Mouse (Mus musculus): Measurements from ENCODE around the gene Rps23.
"Not testable (repeated sequence)": the region's sequence is repeated elsewhere in the genome, so short reads cannot be mapped to it uniquely, and the experiment has no call there.

The Rps23 gene

GRCm38 (mm10) chr13:90922751-90923612 is at the start of gene Rps23:
Rps23 (plus strand) TSS chr13:90922958.
- DNase-seq (ENCODE audit: low read depth, low spot score): peak; percentile 95

DNA sequence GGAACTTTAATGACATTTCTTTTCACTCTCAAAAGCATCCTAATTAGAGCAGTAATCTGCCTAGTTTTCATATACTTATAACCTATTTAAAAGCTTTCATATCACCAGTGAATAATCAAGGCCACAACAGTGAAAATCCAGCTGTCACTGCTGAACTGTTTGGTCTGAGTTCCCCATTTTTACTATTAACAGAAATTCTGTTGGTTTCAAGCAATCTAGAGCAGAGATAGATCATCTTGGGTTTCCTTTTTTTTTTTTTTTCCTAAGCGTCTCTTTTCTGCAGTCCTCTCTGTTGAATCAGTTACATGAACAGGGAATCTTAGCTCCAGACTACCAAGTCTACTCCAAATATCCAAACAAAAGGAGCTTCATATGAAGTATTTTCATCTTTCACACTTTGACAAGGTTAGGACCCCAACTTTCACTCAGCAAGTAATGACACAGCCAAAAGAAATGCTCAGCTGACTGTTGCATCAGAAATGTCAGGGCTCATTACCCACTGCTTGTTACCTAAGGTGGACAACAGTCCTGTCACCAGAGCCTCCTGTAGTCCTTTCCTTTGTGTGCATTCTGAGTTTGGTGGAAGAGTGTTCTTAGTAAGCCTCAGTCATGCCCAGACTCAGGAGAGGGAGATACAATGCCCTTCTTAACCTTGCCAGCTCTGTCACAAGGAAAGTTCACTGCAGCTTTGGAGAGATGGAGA is 40.9 kb upstream of the Rps23 start:
- no peak for DNase-seq (ENCODE audit: low read depth, low spot score)

GRCm38 (mm10) chr13:90885856-90886532 is 36.8 kb upstream of the Rps23 start:
- no peak for DNase-seq (ENCODE audit: low read depth, low spot score)

GRCm38 (mm10) chr13:90886568-90886983 is 36.2 kb upstream of the Rps23 start:
- peak; percentile 78 for DNase-seq (ENCODE audit: low read depth, low spot score)

- no peak for DNase-seq (ENCODE audit: low read depth, low spot score)
Measured at GRCm38 (mm10) chr13:90890111-90890510, 32.6 kb upstream of the Rps23 start.

DNA sequence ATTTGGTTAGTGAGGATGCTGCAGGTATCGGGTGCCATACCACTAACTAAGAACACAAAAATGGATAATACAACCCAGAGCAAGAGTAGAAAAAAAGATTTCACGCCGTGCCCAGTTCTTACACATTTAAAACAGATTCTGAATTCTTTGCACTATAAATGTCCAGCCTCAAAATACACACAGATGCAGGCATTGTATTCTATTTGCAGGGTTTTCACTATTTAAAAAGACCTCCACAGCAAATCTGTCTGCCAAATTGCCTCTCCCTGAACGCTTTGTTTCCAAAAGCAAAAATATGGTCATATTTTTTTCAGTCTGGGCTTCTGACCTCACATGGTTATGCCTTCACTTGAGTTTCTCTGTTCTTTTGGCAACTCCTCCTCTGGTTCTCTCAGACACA is 27.9 kb upstream of the Rps23 start:
- DNase-seq (ENCODE audit: low read depth, low spot score): no peak

- DNase-seq (ENCODE audit: low read depth, low spot score): no peak
Measured at GRCm38 (mm10) chr13:90896098-90896497, 26.7 kb upstream of the Rps23 start.

DNA sequence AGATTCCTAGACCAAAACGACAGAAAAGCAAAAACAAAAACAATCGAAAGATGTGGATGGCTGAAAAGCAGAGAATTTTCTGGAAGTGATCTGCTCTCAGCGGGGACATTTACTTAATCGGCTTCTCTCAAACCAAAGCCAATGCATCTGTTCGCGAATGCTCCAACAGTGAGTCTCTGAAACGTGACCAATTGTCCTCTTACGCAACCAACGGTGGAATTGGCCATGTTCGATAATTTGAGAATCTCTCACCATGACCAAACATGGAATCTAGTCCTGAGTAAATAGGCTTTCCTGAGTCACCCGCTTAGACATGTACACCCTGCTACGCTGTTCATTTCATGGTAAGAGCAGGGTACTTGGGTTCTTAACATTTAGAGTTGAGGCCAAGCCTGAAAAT is 25.9 kb upstream of the Rps23 start:
- DNase-seq (ENCODE audit: low read depth, low spot score): no peak

GRCm38 (mm10) chr13:90905176-90905575 is 17.6 kb upstream of the Rps23 start, which contains the start of gene Atp6ap1l:
Atp6ap1l (minus strand) TSS chr13:90905355.
- DNase-seq (ENCODE audit: low read depth, low spot score): no peak

- DNase-seq (ENCODE audit: low read depth, low spot score): no peak
Measured at GRCm38 (mm10) chr13:90907376-90907775, 15.4 kb upstream of the Rps23 start.

DNA sequence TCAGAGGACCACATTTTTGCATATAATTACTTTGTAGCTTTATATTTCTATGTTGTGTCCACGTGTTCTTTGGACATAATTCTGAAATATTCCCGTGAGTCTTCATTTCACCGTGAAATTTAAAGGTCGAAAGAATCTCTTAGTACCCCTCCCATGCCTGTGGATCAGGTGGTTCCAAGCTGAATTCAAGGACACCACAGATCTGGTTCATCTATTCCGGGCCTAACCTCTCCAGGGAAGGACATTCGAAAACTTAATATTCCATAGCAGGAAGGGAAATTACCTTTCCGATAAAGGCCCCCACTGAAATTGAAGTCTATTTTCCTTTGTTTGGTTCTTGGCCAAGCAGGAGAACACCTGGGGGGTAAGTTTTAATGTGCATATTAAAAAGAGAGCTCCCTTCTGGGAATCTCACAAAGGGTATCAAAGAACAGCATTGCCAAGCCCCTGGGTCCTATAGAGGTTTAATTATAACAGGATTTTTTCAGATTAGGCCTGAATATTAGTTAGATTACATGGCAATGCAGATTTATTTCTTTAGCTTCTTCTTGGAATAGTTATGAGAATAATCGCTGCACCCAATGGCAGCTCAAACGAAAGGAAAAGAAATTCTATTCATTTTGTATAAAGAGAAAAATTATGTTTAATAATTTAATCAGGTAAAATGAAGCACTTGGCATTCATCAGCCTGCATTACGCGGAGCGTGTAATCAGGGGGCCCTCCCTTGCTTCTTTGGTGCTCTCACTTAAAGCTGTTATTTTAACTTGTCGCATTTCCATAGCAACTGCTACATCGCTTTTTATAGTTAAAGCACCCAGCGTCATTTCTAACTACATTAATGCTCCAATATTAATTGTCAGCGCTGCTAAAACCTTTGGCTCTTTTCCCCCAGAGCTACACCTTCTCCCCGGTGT is 9.7 kb upstream of the Rps23 start:
- no peak for DNase-seq (ENCODE audit: low read depth, low spot score)

- no peak for DNase-seq (ENCODE audit: low read depth, low spot score)
Measured at GRCm38 (mm10) chr13:90913675-90914192, 9.0 kb upstream of the Rps23 start.

- DNase-seq (ENCODE audit: low read depth, low spot score): no peak
Measured at GRCm38 (mm10) chr13:90914721-90915120, 8.0 kb upstream of the Rps23 start.

DNA sequence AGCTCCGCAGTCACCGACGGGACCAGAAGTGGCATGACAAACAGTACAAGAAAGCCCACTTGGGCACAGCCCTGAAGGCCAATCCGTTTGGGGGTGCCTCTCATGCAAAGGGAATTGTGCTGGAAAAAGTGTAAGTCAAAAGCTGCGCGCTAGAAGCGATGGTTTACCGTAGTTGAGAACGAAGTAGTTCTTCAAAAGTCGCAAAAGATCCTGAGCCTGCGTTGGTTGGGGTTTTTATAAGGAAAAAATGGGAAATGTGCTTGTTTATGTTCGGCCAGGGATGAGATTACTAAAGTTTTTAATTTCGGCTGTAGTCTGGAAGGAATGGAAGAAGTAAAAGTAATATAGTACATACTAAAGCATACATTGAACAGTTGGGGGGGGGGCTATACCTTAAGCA is 859 bp downstream of the Rps23 start:
- not testable (repeated sequence) for DNase-seq (ENCODE audit: low read depth, low spot score)

GRCm38 (mm10) chr13:90924072-90924471 is 1.3 kb downstream of the Rps23 start:
- no peak for DNase-seq (ENCODE audit: low read depth, low spot score)

DNA sequence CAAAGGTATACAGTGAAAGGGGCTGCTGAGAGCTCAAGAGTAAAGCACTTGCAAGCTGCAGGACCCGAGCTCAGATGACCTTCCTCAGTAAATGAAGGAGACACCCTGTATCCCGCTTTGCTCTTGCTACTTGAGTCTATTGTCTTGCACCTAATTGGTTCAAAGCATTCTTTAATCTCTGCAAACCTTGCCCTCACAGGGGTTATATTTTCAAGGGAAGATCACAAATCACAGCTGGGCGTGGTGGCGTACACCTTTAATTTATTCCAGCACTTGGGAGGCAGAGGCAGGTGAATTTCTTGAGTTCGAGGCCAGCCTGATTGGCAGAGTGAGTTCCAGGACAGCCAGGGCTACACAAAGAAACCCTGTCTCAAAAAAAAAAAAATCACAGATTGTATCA is 2.4 kb downstream of the Rps23 start:
- DNase-seq (ENCODE audit: low read depth, low spot score): no peak

DNA sequence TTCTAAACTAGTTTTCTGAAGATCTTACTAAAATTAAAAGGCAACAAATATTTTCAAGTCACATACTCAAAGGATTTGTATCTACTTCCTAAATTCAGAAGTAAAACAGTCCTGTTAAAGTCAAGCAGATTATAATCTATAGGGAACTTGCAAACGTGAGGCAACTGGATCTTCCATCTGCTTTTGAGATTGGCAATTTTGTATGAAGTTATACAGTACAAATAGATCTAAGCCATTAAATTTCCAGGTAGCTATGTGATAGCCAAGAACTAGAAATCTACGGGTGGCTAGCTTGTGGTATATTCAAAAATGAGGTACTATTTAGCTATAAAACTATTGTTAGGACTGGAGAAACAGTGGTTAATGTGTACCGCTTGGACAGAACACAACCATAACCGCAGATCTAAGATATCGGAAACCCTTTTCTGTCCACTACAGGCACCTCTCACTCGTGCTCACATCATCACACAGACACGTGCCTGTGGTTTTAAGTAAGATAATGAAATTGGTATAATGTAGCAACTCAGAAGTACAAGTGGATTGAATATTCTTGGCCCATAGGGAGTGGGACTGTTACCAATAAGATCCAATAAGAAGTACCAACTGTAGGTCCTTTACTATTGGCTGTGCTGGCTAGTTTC is 3.5 kb downstream of the Rps23 start:
- DNase-seq (ENCODE audit: low read depth, low spot score): no peak

DNA sequence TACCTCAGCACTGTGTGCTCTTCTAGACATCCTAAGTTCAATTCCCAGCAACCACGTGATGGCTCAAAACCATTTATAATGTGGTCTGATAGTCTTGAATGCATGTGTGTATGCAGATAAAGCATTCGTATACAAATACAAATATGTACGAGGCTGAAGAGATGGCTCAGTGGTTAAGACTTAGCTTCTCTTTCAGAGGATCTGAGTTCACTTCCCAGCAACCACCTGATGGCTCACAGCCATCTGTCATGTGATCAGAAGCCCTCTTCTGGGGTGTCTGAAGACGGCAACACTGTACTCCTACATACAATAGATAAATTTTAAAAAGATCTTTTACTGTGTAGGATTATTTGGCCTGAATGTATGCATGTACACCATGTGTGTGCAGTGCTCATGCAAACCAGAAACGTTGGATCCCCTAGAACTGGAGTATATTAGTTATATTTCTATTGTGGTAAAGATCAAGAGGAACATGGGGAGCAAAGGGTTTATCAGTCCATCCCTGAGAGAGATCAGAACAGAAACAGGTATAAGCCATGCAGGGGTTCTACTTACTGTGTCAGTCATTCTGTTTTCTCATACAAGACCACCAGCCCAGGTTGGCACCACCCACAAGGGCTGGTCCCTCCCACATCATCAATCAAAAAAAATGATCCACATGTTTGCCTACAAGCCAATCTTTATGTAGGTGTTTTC is 4.3 kb downstream of the Rps23 start:
- no peak for DNase-seq (ENCODE audit: low read depth, low spot score)

- DNase-seq (ENCODE audit: low read depth, low spot score): not testable (repeated sequence)
Measured at GRCm38 (mm10) chr13:90928266-90928665, 5.5 kb downstream of the Rps23 start.

- peak; percentile 88 for DNase-seq (ENCODE audit: low read depth, low spot score)
Measured at GRCm38 (mm10) chr13:90929847-90930246, 7.1 kb downstream of the Rps23 start.

All from CD4-positive, CD25-positive, alpha-beta regulatory T cell, adult 2 months (primary cell).